Mouse (Mus musculus) heart, adult 2 months (tissue): Measurements from ENCODE around the gene Slc48a1. TPM values are rescaled to one million over a fixed set of nuclear protein-coding genes. Genes with fewer than 3 reads are reported as not detected.

Experiments used
- DNase-seq, 2 experiments: peaks; one replicate each; pipeline ENCODE4 v3.0.0; 2021
- H3K27ac ChIP-seq: fragments of 200-600 bp; 2 replicates; pipeline ENCODE4 v1.8.1; 2022
- H3K27me3 ChIP-seq: fragments of 200-500 bp; 2 replicates; pipeline ENCODE4 v1.6.1; 2012; ENCODE audit warnings: mild to moderate bottlenecking, low read length, inconsistent platforms, mixed read lengths; ENCODE audit not compliant: control insufficient read depth, insufficient read depth
- H3K36me3 ChIP-seq: fragments of 200-500 bp; 2 replicates; pipeline ENCODE4 v1.6.1; 2012; ENCODE audit warnings: low read length, inconsistent platforms; ENCODE audit not compliant: control insufficient read depth, insufficient read depth
- H3K4me1 ChIP-seq: fragments of 200-500 bp; 2 replicates; pipeline ENCODE4 v1.6.1; 2011; ENCODE audit warnings: low read length; ENCODE audit not compliant: control insufficient read depth, insufficient read depth
- H3K4me3 ChIP-seq: fragments of 200-600 bp; 2 replicates; pipeline ENCODE4 v1.8.1; 2022
- H3K79me2 ChIP-seq: fragments of 200-500 bp; replicated peaks from 2 replicates; pipeline ENCODE4 v1.6.1; 2012; ENCODE audit warnings: mild to moderate bottlenecking, inconsistent platforms, low read length, moderate library complexity, mixed read lengths; ENCODE audit not compliant: control insufficient read depth, insufficient read depth
- H3K9ac ChIP-seq: fragments of 200-500 bp; 2 replicates; pipeline ENCODE4 v1.6.1; 2012; ENCODE audit warnings: low read depth, mild to moderate bottlenecking, control low read depth, inconsistent platforms, low read length, mixed read lengths
- CTCF ChIP-seq: fragments of 200-600 bp; IDR thresholded peaks from 2 replicates; pipeline ENCODE4 v1.8.1; 2022; ENCODE audit warnings: antibody characterized with exemption, mild to moderate bottlenecking, moderate library complexity
- EP300 ChIP-seq: fragments of 200-500 bp; IDR thresholded peaks from 2 replicates; pipeline ENCODE4 v1.6.1; 2011; ENCODE audit warnings: low read depth, low read length, control low read depth; ENCODE audit not compliant: insufficient read depth
- POLR2A ChIP-seq: fragments of 200-500 bp; IDR thresholded peaks from 2 replicates; pipeline ENCODE4 v1.6.1; 2011; ENCODE audit warnings: mild to moderate bottlenecking, low read depth, low read length, control low read depth; ENCODE audit not compliant: insufficient read depth
- WGBS: fragments of 180-500 bp; shearing (Covaris S2); methylation state at CpG from one replicate; pipeline ENCODE4 v1.1.7; 2018; 5-methylcytosine and 5-hydroxymethylcytosine counted together
- intact Hi-C: fragments of 180-260 bp; cut with DNase I; formaldehyde crosslinking; loops from one replicate; pipeline ENCODE4 v1.15.1; 2025
- polyA plus RNA-seq: library from polyadenylated mRNA; depleted of rRNA; stranded (reverse); fragments of >200 nt; gene quantifications from 2 replicates; pipeline ENCODE4 v1.2.3, GENCODE M21; 2012
- total RNA-seq, 2 experiments: library from RNA; stranded (reverse); gene quantifications; 2 replicates each; pipeline ENCODE4 v1.2.3; 2021

Gene Slc48a1
- total and polyA plus RNA-seq, 3 experiments, result 72.7 to 85.3 (median 73.0) TPM

GRCm38 (mm10) chr15:97767280-97768186 is 10.8 kb upstream of the Slc48a1 start, which contains the start of gene Rapgef3:
TSS of gene Rapgef3 (minus strand) at chr15:97767972.
- H3K27me3 ChIP-seq, result no peaks in the 10 kb centered on the region
- intact Hi-C loops, result no loop called here

GRCm38 (mm10) chr15:97768192-97768591 is 10.1 kb upstream of the Slc48a1 start:
- H3K27me3 ChIP-seq, result no peaks in the 10 kb centered on the region
- intact Hi-C loops, result no loop called here
- H3K4me3 ChIP-seq, result peak overlapping the region; percentile 72
- 4% methylated on average over 18 of the region's 18 CpGs for WGBS
- no peak for DNase-seq
- H3K36me3 ChIP-seq, result no peaks in the 10 kb centered on the region
- 0 out of 2 replicates have a peak, but pooled peaks cover 2% of the 10 kb centered on the region for H3K79me2 ChIP-seq
- H3K4me1 ChIP-seq, result peaks cover 14% of the 10 kb centered on the region
- no peak for TF ChIP-seq CTCF
- no peak for TF ChIP-seq POLR2A
- TF ChIP-seq EP300, result no peak
- H3K9ac ChIP-seq, result peak overlapping the region; percentile 71
- peak overlapping the region; percentile 97 for H3K27ac ChIP-seq

More at GRCm38 (mm10) chr15:97767280-97768186, 10.8 kb upstream of the Slc48a1 start, which contains the start of gene Rapgef3:
- H3K9ac ChIP-seq, result peak within 1 kb of the TSS; percentile 87
- peak within 1 kb of the TSS; percentile 97 for H3K27ac ChIP-seq
- H3K79me2 ChIP-seq, result 0 out of 2 replicates have a peak, but pooled peaks cover 2% of the 10 kb centered on the region
- DNase-seq, result peak; percentile 90 to 92
- H3K4me3 ChIP-seq, result peak within 1 kb of the TSS; percentile 72
- peaks cover 10% of the 10 kb centered on the region for H3K4me1 ChIP-seq
- no peaks in the 10 kb centered on the region for H3K36me3 ChIP-seq
- peak; percentile 51; the same call in 1 of the 2 replicates for TF ChIP-seq EP300
- TF ChIP-seq POLR2A, result peak; percentile 54
- peak; percentile 79 for TF ChIP-seq CTCF
- WGBS, result under 1% methylated on average over 42 of the region's 44 CpGs

- peaks cover 18% of the 10 kb centered on the region for H3K4me1 ChIP-seq
- 0 out of 2 replicates have a peak, but pooled peaks cover 2% of the 10 kb centered on the region for H3K79me2 ChIP-seq
These were observed 8.0 kb upstream of the Slc48a1 start for GRCm38 (mm10) chr15:97770280-97770679.

GRCm38 (mm10) chr15:97773108-97773507 is 5.2 kb upstream of the Slc48a1 start:
- 12% methylated on average over 5 of the region's 5 CpGs for WGBS
- TF ChIP-seq POLR2A, result no peak
- TF ChIP-seq EP300, result 0 out of 2 replicates have a peak, but pooled peaks have one; percentile 48
- no peak for TF ChIP-seq CTCF

More at GRCm38 (mm10) chr15:97770280-97770679, 8.0 kb upstream of the Slc48a1 start:
- TF ChIP-seq POLR2A (no peak), EP300 (no peak), CTCF (no peak)
- Histone ChIP-seq H3K4me3 (no peak overlapping the region), H3K36me3 (no peaks in the 10 kb centered on the region), H3K27ac (no peak overlapping the region), H3K27me3 (no peaks in the 10 kb centered on the region), H3K9ac (no peak overlapping the region)
- intact Hi-C loops, result no loop called here
- WGBS, result 83% methylated on average over 8 of the region's 8 CpGs
- DNase-seq, result no peak

GRCm38 (mm10) chr15:97773961-97774370 is 4.4 kb upstream of the Slc48a1 start:
- Histone ChIP-seq H3K4me3 (no peak overlapping the region), H3K27ac (peak overlapping the region; percentile 81), H3K36me3 (no peaks in the 10 kb centered on the region), H3K27me3 (no peaks in the 10 kb centered on the region), H3K4me1 (peaks cover 23% of the 10 kb centered on the region), H3K79me2 (no peaks in the 10 kb centered on the region), H3K9ac (peak overlapping the region; percentile 3; the same call in 1 of the 2 replicates)
- DNase-seq, result peak in 1 of 2 experiments; percentile 50
- WGBS, result 42% methylated on average over 5 of the region's 5 CpGs
- intact Hi-C loops, result no loop called here
- no peak for TF ChIP-seq EP300
- TF ChIP-seq POLR2A, result 0 out of 2 replicates have a peak, but pooled peaks have one; percentile 22

More at GRCm38 (mm10) chr15:97773108-97773507, 5.2 kb upstream of the Slc48a1 start:
- Histone ChIP-seq H3K79me2 (no peaks in the 10 kb centered on the region), H3K27ac (peak overlapping the region; percentile 75), H3K4me1 (peaks cover 20% of the 10 kb centered on the region), H3K9ac (0 out of 2 replicates have a peak overlapping the region, but pooled peaks have one; percentile 11), H3K4me3 (no peak overlapping the region), H3K27me3 (no peaks in the 10 kb centered on the region), H3K36me3 (no peaks in the 10 kb centered on the region)
- DNase-seq, result peak; percentile 60 to 79
- intact Hi-C loops, result no loop called here

- intact Hi-C loops, result loop anchor here (1.0 to 2.0 kb wide), 2 partner anchors 26 to 58 kb away; no protein-coding TSS in a partner anchor
- WGBS, result 10% methylated on average over 8 of the region's 8 CpGs
- no peaks in the 10 kb centered on the region for H3K79me2 ChIP-seq
- peak; percentile 79 to 86 for DNase-seq
- TF ChIP-seq POLR2A (no peak), CTCF (peak; percentile 93), EP300 (peak; percentile 91)
- H3K4me3 ChIP-seq, result no peak overlapping the region
- H3K27ac ChIP-seq, result 0 out of 2 replicates have a peak overlapping the region, but pooled peaks have one; percentile 17
- no peaks in the 10 kb centered on the region for H3K36me3 ChIP-seq
- no peaks in the 10 kb centered on the region for H3K27me3 ChIP-seq
- peaks cover 24% of the 10 kb centered on the region for H3K4me1 ChIP-seq
- H3K9ac ChIP-seq, result no peak overlapping the region
These were observed 1.8 kb upstream of the Slc48a1 start for GRCm38 (mm10) chr15:97776514-97776913.
